Mouse (Mus musculus): ENCODE data around the gene Tmem231. TPM values are rescaled to one million over a fixed set of nuclear protein-coding genes. Genes with fewer than 3 reads are reported as not detected.
"Not testable (repeated sequence)": the region's sequence is repeated elsewhere in the genome, so short reads cannot be mapped to it uniquely, and the experiment has no call there.

Tmem231 gene
- polyA plus RNA-seq, 2 experiments from 2014 or later = 2.5 to 3.5 TPM

GRCm38 (mm10) chr8:111947954-111948353 is 14.3 kb upstream of the Tmem231 start:
- no peak for ATAC-seq

GRCm38 (mm10) chr8:111947144-111947543 is 13.5 kb upstream of the Tmem231 start:
- no peak for ATAC-seq

GRCm38 (mm10) chr8:111943544-111943943 is 9.9 kb upstream of the Tmem231 start:
- ATAC-seq = no peak

GRCm38 (mm10) chr8:111941101-111941454 is 7.4 kb upstream of the Tmem231 start:
- ATAC-seq = peak; percentile 40

- ATAC-seq = peak; percentile 93
Observed at GRCm38 (mm10) chr8:111940171-111941100, 6.8 kb upstream of the Tmem231 start, which contains the start of gene Gabarapl2. TSS of gene Gabarapl2 (plus strand) at chr8:111940703.

GRCm38 (mm10) chr8:111939516-111940142 is 5.9 kb upstream of the Tmem231 start:
- peak; percentile 50 for ATAC-seq

- ATAC-seq = not testable (repeated sequence)
Observed at GRCm38 (mm10) chr8:111938076-111938985, 4.7 kb upstream of the Tmem231 start.

GRCm38 (mm10) chr8:111937184-111937583 is 3.5 kb upstream of the Tmem231 start:
- ATAC-seq = no peak

GRCm38 (mm10) chr8:111934201-111934600 is 520 bp upstream of the Tmem231 start:
- ATAC-seq = no peak

- peak; percentile 19 for ATAC-seq
Observed at GRCm38 (mm10) chr8:111932580-111933336, 923 bp downstream of the Tmem231 start.

- no peak for ATAC-seq
Observed at GRCm38 (mm10) chr8:111931721-111932120, 2.0 kb downstream of the Tmem231 start.

- ATAC-seq = no peak
Observed at GRCm38 (mm10) chr8:111929648-111930344, 3.9 kb downstream of the Tmem231 start.

- no peak for ATAC-seq
Observed at GRCm38 (mm10) chr8:111924976-111925375, 8.7 kb downstream of the Tmem231 start.

GRCm38 (mm10) chr8:111923383-111923804 is 10.3 kb downstream of the Tmem231 start:
- peak; percentile 81 for ATAC-seq

- no peak for ATAC-seq
Observed at GRCm38 (mm10) chr8:111920971-111921370, 12.7 kb downstream of the Tmem231 start.

- no peak for ATAC-seq
Observed at GRCm38 (mm10) chr8:111919663-111920062, 14.0 kb downstream of the Tmem231 start.

GRCm38 (mm10) chr8:111912860-111913432 is 20.7 kb downstream of the Tmem231 start:
- ATAC-seq = no peak

GRCm38 (mm10) chr8:111911572-111911971 is 22.1 kb downstream of the Tmem231 start:
- no peak for ATAC-seq

- ATAC-seq = no peak
Observed at GRCm38 (mm10) chr8:111909621-111910450, 23.8 kb downstream of the Tmem231 start, which contains the start of gene Chst5. TSS of gene Chst5 (minus strand) at chr8:111910447.

Measured in CD4-positive, CD25-positive, alpha-beta regulatory T cell, adult 4 months (primary cell).